Mouse (Mus musculus): ENCODE results near the gene Rassf5.
"Not testable (repeated sequence)": the region's sequence is repeated elsewhere in the genome, so short reads cannot be mapped to it uniquely, and the experiment has no call there.

Rassf5 gene

DNA sequence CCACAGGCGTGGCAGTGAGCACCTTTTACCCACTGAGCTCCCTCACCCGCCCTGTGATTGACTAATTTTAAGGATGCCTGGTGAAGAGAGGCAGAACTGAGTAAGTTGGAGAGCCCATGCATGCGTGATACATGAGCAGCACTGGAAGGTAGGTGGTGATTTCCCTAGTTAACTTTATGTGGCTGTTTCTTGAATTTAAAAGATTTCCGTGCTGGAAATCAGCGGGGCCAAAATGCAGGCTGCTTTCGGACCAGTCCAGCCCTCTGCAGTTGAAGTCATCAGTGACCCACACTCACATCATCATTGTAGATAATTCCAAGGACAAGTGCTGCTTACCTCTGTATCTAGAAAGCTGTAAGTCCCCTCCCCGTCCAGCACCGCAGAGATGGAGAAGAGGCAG is 69.2 kb downstream of the Rassf5 start:
- DNase-seq, result no peak

DNA sequence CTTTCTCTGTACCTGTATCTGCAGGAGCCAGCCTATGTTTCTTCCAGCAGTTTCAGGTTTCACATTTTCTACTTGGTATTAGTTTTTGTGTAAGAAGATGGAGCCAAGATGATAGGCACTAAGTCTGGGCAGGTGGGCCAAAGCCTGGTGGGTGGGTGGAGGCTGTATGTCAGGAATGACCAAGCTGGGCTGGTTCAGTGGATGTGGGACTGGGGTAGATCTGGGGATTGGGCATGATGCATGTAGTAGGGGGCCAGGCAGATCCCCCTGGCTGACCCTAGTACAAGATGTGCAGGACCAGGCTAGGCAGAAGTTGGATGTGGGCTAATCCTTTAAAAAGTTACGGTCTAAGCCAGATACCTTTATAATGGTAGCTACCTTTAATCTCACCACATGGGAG is 69.9 kb downstream of the Rassf5 start:
- no peak for DNase-seq

DNA sequence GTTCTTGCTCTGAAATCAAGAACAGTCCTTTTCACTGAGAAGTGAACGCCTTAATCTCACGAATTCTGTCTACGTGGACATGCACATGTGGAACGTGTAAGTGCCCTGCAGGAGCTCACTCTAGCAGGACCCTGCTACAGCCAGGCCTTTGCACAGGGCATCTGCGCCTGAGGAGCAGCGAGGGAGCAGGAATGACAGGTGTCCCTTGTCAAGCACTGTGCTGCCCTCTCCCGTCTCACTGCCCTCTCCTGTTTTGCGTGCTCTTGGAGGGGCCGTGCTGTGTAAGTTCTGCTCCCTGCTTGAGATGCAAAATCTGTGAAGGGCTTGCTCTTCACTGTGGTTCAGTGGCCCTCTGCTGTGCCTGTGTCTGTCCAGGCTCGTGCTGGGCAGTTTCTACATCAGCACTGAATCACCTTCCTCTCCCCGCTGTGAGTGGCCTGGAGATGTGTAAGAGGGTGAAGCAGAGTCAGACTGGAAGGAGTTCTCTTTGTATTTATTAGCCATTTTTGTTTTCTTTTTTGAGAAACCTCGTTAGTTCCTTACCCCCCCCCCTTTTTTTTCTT is 70.7 kb downstream of the Rassf5 start:
- DNase-seq, result no peak

DNA sequence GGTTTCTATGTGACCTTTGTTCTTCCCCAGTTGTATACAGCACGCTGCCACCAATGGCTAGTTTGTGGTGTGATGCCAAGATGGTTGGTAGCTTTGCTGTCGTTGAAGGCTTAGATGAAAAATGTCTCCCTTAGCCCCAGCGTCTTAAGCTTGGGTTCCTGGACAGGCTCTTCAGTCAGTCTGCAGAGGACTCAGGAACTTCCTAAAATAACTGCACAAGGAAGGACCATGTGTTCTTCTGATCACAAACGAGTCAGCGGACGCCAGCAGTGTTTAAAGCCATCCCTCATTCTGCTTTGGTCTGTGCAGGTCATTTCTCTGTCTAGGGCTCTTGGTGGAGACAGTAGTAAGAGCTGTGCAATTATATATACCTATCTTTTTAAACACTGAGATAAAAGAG is 71.2 kb downstream of the Rassf5 start:
- no peak for DNase-seq

DNA sequence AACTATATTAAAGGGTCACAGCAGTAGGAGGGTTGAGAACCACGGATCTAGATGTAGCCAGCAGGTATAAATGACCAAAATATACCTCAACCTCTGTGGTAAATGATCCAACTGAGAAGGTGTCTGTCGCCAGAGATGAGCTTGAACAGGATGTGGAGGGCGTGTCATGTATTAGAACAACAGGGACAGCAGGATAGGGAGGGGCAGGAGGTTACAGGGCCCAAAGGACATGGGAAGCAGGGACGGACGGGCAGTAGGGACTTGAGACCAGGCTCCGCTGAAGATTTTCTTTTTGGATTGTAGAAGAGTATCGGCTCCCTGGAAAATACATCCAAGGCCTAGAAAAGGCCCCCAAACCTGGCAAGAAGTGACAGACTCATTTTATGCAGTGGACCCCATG is 72.1 kb downstream of the Rassf5 start:
- no peak for DNase-seq

DNA sequence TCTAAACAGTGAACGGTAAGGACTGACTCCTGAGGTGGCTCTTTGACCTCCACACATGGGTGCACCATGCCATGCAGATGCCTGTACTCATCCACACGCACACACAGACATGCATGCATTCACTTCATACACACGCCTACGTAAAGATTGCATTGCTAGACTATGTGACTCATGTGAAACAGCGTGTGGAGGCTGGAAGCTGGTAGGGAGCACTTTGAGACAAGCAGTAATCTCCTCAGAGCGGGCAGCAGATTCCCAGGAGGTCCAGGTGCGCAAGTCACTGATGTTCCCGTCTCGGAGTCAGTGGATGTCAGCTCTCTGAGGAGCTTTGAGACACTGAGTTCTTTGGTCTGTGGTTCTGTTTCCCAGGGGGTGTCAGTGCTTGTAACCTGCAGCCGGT is 77.4 kb downstream of the Rassf5 start:
- no peak for DNase-seq

DNA sequence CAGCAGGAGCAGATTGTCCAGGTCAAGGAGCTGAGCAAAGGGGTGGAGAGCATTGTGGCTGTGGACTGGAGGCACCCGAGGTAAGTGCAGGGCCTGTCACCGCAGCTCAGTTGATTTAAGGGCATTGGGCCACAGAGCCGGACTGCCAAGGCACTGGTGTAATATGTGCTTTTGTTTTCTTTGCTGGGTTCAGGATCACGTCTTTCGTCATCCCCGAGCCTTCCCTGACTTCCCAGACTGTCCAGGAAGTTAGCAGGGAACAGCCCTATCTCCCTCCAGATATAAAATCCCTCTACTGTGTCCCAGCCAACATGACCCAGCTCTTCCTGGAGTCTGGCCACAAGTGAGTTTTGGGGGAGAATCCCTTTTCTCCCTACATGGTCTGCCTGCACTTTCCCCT is 80.6 kb downstream of the Rassf5 start:
- DNase-seq, result no peak

DNA sequence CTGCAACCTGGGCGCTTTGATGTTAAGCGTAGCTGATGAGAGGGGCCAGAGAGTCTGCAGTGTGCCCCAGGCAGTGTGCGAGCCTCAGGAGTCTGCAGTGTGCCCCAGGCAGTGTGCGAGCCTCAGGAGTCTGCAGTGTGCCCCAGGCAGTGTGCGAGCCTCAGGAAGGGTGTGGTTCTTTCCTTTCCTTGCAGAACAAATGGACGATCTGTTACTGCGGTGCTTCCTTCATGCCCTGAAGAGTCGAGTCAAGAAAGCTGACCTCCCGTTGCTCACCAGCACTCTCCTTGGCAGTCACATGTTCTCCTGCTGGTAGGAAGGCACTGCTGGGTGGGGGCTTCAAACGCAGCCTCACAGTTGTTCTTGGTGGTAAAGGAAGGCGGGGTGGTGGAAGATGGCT is 84.0 kb downstream of the Rassf5 start:
- no peak for DNase-seq

DNA sequence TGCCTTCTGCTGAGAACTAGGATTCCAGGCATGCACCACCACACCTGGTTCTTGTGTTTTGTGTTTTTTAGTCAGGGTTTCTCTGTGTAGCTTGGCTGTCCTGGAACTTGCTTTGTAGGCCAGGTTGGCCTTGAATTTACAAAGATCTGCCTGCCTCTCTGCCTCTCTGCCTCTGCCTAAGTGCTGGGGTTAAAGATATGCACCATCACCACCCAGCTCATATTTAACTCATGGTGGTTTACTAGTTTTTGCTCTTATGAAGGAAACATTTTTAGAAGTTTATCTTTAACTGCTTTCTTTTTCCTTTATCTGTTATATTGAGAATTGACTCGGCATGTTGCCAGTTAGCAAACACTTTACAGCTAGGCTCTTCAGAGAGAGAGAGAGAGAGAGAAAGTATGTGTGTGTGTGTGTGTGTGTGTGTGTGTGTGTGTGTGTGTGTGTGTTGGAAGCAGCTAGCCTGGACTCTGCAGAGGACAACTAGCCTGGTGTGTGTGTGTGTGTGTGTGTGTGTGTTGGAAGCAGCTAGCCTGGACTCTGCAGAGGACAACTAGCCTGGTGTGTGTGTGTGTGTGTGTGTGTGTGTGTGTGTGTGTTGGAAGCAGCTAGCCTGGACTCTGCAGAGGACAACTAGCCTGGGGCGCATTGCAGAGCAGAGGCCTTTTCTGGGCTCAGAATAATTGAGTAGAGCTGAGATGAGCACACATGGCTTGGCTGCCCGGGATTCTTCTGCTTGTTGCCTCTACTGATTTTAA is 85.3 kb downstream of the Rassf5 start:
- not testable (repeated sequence) for DNase-seq

DNA sequence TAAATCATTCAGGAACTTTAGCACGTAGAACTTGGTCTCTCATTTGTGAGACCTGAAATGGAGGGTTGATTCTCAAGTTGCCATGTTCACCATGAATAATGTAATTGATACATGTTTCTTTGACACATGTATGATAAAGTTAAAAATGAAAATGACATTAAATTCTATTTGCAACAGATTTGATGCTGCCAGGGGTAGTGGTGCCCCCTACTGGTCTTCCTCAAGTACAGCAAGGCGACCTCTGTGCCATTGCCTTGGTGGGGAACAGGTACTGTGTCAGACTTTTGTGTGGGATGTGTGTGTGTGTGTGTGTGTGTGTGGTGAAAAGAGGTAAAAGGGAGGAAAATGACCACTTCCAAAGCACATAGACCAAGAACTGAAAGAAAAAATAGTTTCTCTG is 89.6 kb downstream of the Rassf5 start:
- peak in 1 of 2 experiments; percentile 22 for DNase-seq

DNA sequence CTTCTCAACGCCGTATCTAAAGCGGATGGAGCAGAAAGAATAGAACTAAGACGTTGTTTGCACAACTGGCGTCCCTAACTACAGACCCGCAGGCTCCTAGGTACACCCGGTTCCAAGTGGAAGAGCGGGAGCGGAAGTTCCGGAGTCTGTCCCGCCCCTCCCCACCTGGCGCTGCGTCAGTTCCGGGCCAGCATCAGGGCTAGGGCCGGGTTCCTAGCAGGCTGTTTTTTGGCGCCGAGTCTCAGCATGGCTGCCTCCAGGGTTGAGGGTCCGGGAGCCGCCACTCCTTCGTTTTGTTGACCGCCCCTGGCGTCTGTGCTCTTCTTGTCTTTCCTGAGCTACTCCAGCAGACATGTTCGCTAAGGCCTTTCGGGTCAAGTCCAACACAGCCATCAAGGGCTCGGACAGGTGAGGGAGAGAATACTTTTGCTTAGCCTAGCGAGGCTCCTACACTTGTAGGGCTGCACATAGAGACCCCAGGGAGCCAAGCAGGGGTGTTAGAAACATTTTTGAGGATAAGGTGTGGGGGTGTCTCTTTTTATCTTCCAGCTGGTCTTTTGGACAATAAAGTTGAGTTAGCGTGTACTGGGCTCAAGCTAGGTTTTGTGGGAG is 91.9 kb downstream of the Rassf5 start, which contains the start of gene Eif2d:
Eif2d (plus strand) TSS at position 164 of the 612 bp plus-strand sequence.
- peak; percentile 78 to 80 for DNase-seq

DNA sequence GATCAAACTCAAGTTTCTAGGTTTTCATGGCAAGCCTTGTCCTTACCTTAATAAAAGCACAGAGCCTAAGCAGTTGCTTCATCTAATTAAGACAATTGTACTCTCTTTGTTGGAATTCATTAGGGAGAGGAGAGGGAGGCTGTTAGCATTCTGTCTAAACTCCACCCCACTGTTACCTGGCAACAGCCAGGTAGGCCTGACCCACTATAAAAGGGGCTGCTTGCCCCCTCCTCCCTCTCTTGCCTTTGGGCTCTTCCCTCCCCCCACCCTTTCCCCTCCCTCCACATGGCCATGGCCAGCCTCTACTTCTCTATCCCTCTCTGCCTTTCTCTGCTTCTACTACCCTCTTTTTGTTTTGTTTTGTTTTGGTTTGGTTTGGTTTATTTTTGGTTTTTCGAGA is 95.6 kb downstream of the Rassf5 start:
- no peak for DNase-seq

DNA sequence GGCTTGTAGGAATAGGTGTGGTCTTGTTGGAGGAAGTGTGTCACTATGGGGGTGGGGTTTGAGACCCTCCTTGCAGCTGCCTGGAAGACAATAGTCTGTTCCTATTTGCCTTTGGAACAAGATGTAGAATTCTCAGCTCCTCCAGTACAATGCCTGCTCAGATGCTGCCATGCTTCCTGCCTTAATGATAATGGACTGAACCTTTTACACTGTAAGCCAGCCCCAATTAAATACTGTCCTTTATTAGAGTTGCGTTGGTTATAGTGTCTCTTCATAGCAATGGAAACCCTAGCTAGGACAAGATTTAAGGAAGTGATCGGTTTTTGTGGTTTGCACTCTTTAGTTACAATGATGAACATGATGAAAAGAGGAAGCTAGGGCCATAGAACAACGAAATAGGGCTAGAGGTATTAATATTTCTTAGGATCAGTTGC is 98.9 kb downstream of the Rassf5 start:
- DNase-seq, result no peak

DNA sequence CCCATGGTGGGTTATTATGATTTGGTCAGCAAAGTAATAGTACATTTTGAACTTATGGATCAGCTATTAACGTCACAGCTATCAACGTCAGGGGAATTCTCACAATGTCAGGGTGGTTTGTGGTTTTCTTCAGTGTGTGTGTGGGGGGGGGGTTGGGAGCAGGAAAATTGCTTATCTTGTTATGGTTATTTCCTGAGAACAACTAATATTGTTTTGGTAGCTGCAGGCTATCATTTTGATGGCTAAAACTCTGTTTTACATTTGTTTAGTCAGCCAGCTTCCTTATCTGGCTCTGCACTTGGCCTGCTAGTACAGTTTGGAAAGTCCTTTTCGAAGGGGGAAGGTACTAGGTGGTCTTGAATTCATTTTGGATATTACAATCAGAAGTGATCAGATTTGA is 99.8 kb downstream of the Rassf5 start:
- not testable (repeated sequence) for DNase-seq

DNA sequence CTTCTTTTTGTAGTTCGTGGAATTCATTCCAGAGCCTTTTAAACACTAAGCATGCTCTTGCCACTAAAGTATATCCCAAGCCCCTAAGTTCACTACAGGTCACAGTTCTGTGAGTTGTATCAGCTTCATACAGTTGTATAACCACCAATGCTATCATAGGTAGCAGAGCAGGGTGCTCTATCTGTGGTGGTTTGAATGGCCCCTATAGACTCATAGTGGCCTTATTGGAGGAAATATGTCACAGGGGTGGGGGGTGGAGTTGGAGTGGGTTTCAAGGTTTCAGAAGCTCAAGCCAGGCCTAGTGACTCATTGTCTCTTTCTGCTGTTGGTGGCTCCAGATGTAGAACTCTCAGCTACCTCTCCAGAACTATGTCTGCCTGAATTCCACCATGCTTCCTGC is 102.6 kb downstream of the Rassf5 start:
- DNase-seq, result no peak

DNA sequence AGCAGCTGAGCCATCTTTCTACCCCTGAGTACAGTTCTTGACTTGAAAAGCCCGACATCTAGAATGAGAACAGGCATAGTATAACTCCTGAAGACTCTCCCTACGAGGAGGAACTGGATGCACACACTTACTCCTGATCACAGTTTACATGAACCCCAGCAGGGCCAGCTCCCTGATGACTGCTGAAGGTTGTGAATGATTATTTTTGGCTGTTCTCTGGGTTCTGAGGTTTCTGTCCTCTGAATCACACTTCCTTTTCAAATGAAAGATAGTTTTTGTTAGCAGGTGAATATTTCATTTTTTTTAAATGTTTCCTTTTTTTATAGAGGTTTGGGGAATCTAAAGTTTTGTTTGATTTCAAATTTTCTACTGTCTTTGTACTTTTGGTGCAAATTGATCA is 103.6 kb downstream of the Rassf5 start:
- no peak for DNase-seq

DNA sequence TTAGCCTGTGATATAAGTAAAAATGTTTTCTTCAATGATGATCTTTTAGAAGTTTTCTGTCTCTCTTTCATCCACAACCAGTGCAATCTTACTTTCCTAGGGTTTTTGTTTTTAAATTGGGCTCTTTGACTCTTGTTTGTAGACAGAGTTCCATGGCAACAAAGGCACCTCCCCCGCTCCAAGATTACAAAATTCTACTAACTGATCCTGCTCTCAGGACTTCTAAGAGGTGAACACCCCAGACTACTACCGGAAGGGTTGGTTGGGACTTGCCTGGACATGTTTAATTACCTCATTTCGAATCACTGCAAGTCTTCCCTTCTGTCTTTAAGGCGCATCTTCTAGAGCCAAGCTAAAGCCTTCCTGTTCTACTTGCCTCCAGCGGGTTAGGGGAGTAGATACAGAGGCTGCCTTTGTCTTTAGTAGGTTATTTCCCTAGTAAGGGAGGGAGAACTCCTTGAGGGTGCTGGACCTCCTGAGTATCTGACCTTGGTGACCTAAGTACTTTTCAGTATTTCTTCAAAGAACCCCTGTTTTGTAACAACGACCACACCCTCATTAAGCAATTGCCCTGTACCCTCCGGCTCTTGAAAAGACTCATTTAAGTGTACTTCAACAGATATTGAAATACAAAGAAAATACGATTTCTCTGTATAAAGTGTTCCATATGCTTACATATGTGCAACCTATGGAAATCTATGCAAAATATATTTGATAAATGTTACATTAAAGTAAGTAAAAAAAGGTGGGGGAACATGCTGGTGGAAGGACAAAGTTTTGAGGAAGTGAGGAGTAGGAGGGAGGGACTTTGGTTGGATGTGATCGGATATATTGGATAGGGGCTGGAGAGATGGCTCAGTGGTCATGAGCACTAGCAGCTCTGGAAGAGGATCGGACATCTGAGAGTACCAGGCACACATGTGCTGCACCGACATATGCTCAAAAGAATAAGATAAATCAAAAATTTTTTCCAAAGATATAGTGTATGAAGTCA is 105.7 kb downstream of the Rassf5 start:
- DNase-seq, result no peak

DNA sequence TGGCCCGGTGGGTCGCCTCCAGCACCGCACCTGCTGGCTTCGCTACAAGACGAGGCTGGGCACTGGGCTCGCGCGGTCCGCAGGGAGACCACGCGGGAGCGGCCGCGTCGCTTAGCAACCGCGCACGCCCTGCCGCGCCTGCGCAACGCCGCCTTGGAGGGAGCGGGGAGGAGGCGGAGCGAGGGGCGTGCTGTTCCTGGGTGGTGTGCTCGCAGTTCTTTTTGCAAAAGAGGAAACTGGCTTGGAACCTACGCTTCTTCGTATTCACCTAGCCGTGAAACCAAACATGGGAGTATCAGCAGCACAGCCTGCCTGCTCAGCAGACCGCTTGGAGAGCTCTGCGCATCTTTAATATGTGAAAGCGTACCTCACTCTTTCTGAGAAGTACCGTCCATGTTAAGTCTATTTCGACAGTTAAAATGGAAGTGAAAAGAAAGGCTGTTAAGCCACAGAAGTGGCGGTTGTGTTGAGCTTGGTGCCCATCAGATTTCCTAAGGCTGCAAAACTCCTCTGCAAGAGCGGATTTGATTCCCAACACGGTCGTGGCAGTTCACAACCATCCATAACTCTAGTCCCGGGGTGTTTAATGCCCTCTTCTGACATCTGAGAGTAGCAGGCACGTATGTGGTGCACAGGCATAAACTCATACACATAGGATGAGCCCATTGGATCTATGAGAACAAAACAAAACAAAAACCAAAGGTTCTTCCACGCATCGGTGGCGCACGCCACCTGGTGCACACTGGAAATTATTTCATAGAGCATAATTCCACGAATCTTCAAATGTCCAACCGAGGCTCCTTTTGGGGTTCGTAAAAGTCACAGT is 106.7 kb downstream of the Rassf5 start, which contains the start of gene Dyrk3:
Dyrk3 (minus strand) TSS at position 150 of the 826 bp plus-strand sequence.
- peak; percentile 83 to 85 for DNase-seq

DNA sequence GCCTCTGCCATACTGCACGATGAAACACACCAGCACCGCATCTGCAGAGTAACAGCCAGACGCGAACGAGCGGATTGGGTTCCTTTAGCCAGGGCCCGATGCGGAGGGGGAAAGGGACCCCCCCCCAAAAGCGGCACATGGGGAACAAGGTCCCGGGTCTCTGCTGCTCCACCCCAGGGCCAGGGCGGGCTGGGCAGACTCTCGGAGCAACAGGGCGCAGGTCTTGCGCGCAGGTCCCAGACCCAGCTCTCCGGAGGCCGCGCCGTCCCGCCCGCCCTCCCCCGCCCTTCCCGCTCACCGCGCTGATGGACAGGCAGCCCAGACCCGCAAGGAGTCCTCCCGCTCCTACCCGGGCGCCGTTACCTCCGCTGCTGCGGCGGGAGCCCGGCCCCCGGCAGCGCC is 107.3 kb downstream of the Rassf5 start:
- DNase-seq, result no peak

DNA sequence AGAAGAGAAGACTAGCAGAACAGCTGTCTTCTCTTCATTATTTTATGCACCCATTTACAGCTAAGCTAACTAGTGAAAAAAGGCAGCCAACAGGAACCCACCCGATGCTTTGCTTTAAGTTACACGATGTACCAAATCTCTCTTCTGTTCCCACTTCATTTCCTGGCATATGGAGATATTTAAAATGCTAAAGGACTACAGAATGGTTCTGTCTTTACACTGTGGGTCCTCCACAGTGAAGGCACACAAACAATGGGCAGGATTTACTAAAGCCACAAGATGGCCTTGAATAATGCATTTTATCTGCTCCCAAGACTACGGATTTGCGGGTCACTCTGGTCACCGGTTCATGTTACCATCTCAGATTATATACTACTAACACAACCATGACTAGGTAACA is 107.9 kb downstream of the Rassf5 start:
- DNase-seq, result no peak

DNA sequence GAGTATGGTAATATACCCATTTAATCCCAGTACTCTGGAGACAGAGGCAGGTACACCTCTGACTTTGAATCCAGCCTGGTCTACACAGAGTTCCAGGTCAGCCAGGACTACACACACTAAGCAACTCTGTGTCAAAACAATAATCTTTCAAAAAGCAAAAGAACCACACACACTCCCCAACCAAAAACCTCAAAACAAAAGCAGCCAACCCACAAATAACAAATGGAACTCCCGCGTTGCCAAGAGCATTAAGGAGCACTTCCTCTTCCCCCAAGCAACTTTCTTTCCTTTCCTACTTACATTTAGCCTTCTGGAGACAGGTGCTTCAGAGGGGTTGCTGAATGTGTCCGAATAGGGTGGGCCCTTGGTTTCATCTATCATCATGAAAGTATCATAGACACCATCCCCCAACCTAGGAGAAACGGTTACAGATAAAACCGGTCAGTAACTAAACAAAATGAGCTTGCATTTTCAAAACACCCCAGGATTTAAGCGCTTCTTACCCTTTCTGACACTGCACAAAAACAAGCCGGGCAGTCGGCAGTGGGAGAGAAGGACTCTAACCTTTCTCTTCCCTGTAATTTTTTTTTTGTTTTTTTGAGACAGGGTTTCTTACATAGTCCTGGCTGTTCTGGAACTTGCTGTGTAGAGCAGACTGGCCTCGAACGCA is 109.0 kb downstream of the Rassf5 start:
- DNase-seq, result no peak
